Mouse (Mus musculus): ENCODE measurements around the gene Rdh16f2. TPM values are rescaled to one million over a fixed set of nuclear protein-coding genes. Genes with fewer than 3 reads are reported as not detected.
"Not testable (repeated sequence)": the region's sequence is repeated elsewhere in the genome, so short reads cannot be mapped to it uniquely, and the experiment has no call there.

The Rdh16f2 gene
- polyA plus RNA-seq, 1 experiment from 2014 or later, result 0.10 TPM

- Histone ChIP-seq H3K4me2 (ENCODE audit: low read depth, low read length) (no peak within 1 kb of the TSS), H3K36me3 (ENCODE audit: control insufficient read depth, insufficient read depth, low read length) (no peaks in the 10 kb centered on the region), H3K27me3 (ENCODE audit: control insufficient read depth, insufficient read depth, low read length) (no peaks in the 10 kb centered on the region), H3K4me3 (replicated peaks; ENCODE audit: low read length) (no peak within 1 kb of the TSS), H3K4me1 (ENCODE audit: control insufficient read depth, insufficient read depth, low read length) (no peaks in the 10 kb centered on the region; the same call in 1 of the 2 replicates), H3K9me3 (replicated peaks; ENCODE audit: control insufficient read depth, low read length) (no peaks in the 10 kb centered on the region), H3K9ac (ENCODE audit: low read length) (no peak within 1 kb of the TSS), H3K27ac (ENCODE audit: low read length) (no peak within 1 kb of the TSS)
- WGBS, result 86% methylated on average over 2 of the region's 2 CpGs
- ATAC-seq (ENCODE audit: insufficient read depth, low FRiP score), result no peak
Measured at GRCm38 (mm10) chr10:127898218-127898617, 31.9 kb downstream of the Rdh16f2 start, which contains the start of gene Sdr9c7. Gene Sdr9c7 (plus strand): TSS chr10:127898518.

- Histone ChIP-seq H3K27ac (ENCODE audit: low read length) (no peak overlapping the region), H3K4me1 (ENCODE audit: control insufficient read depth, insufficient read depth, low read length) (no peaks in the 10 kb centered on the region), H3K27me3 (ENCODE audit: control insufficient read depth, insufficient read depth, low read length) (no peaks in the 10 kb centered on the region), H3K9me3 (replicated peaks; ENCODE audit: control insufficient read depth, low read length) (no peaks in the 10 kb centered on the region), H3K9ac (ENCODE audit: low read length) (no peak overlapping the region), H3K36me3 (ENCODE audit: control insufficient read depth, insufficient read depth, low read length) (no peaks in the 10 kb centered on the region), H3K4me2 (ENCODE audit: low read depth, low read length) (no peak overlapping the region), H3K4me3 (replicated peaks; ENCODE audit: low read length) (no peak overlapping the region)
- peak; percentile 52; the same call in 1 of the 2 replicates for ATAC-seq (ENCODE audit: insufficient read depth, low FRiP score)
- WGBS, result 58% methylated on average over 5 of the region's 5 CpGs
Measured at GRCm38 (mm10) chr10:127899783-127900182, 33.5 kb downstream of the Rdh16f2 start.

- no peaks in the 10 kb centered on the region for H3K27me3 ChIP-seq (ENCODE audit: control insufficient read depth, insufficient read depth, low read length)
- peaks cover 3% of the 10 kb centered on the region; the same call in 1 of the 2 replicates for H3K4me1 ChIP-seq (ENCODE audit: control insufficient read depth, insufficient read depth, low read length)
- H3K4me3 ChIP-seq (replicated peaks; ENCODE audit: low read length), result no peak overlapping the region
- 0 out of 2 replicates have a peak, but pooled peaks have one; percentile 19 for ATAC-seq (ENCODE audit: insufficient read depth, low FRiP score)
- H3K9me3 ChIP-seq (replicated peaks; ENCODE audit: control insufficient read depth, low read length), result no peaks in the 10 kb centered on the region
- no peak overlapping the region for H3K27ac ChIP-seq (ENCODE audit: low read length)
- no peaks in the 10 kb centered on the region for H3K36me3 ChIP-seq (ENCODE audit: control insufficient read depth, insufficient read depth, low read length)
- WGBS, result 75% methylated on average over 4 of the region's 4 CpGs
- H3K4me2 ChIP-seq (ENCODE audit: low read depth, low read length), result no peak overlapping the region
- H3K9ac ChIP-seq (ENCODE audit: low read length), result no peak overlapping the region
Measured at GRCm38 (mm10) chr10:127901751-127902150, 35.5 kb downstream of the Rdh16f2 start.

GRCm38 (mm10) chr10:127903116-127903515 is 36.8 kb downstream of the Rdh16f2 start:
- H3K9me3 ChIP-seq (replicated peaks; ENCODE audit: control insufficient read depth, low read length), result no peaks in the 10 kb centered on the region
- 52% methylated on average over 1 of the region's 1 CpGs for WGBS
- H3K4me1 ChIP-seq (ENCODE audit: control insufficient read depth, insufficient read depth, low read length), result peaks cover 3% of the 10 kb centered on the region; the same call in 1 of the 2 replicates
- H3K4me3 ChIP-seq (replicated peaks; ENCODE audit: low read length), result no peak overlapping the region
- no peak for ATAC-seq (ENCODE audit: insufficient read depth, low FRiP score)
- no peak overlapping the region for H3K9ac ChIP-seq (ENCODE audit: low read length)
- no peak overlapping the region for H3K27ac ChIP-seq (ENCODE audit: low read length)
- no peaks in the 10 kb centered on the region for H3K36me3 ChIP-seq (ENCODE audit: control insufficient read depth, insufficient read depth, low read length)
- H3K27me3 ChIP-seq (ENCODE audit: control insufficient read depth, insufficient read depth, low read length), result no peaks in the 10 kb centered on the region
- H3K4me2 ChIP-seq (ENCODE audit: low read depth, low read length), result no peak overlapping the region

- no peak overlapping the region for H3K4me3 ChIP-seq (replicated peaks; ENCODE audit: low read length)
- peaks cover 3% of the 10 kb centered on the region; the same call in 1 of the 2 replicates for H3K4me1 ChIP-seq (ENCODE audit: control insufficient read depth, insufficient read depth, low read length)
- peak overlapping the region; percentile 80 for H3K27ac ChIP-seq (ENCODE audit: low read length)
- no peaks in the 10 kb centered on the region for H3K27me3 ChIP-seq (ENCODE audit: control insufficient read depth, insufficient read depth, low read length)
- H3K9me3 ChIP-seq (replicated peaks; ENCODE audit: control insufficient read depth, low read length), result no peaks in the 10 kb centered on the region
- ATAC-seq (ENCODE audit: insufficient read depth, low FRiP score), result peak; percentile 74
- WGBS, result 54% methylated on average over 7 of the region's 7 CpGs
- no peaks in the 10 kb centered on the region for H3K36me3 ChIP-seq (ENCODE audit: control insufficient read depth, insufficient read depth, low read length)
- no peak overlapping the region for H3K9ac ChIP-seq (ENCODE audit: low read length)
- no peak overlapping the region for H3K4me2 ChIP-seq (ENCODE audit: low read depth, low read length)
Measured at GRCm38 (mm10) chr10:127904718-127905446, 38.6 kb downstream of the Rdh16f2 start.

GRCm38 (mm10) chr10:127906138-127906537 is 39.9 kb downstream of the Rdh16f2 start:
- H3K27me3 ChIP-seq (ENCODE audit: control insufficient read depth, insufficient read depth, low read length), result no peaks in the 10 kb centered on the region
- no peak overlapping the region for H3K4me2 ChIP-seq (ENCODE audit: low read depth, low read length)
- no peak overlapping the region for H3K27ac ChIP-seq (ENCODE audit: low read length)
- no peak overlapping the region for H3K4me3 ChIP-seq (replicated peaks; ENCODE audit: low read length)
- ATAC-seq (ENCODE audit: insufficient read depth, low FRiP score), result no peak
- H3K9me3 ChIP-seq (replicated peaks; ENCODE audit: control insufficient read depth, low read length), result no peaks in the 10 kb centered on the region
- peaks cover 3% of the 10 kb centered on the region; the same call in 1 of the 2 replicates for H3K4me1 ChIP-seq (ENCODE audit: control insufficient read depth, insufficient read depth, low read length)
- no peak overlapping the region for H3K9ac ChIP-seq (ENCODE audit: low read length)
- WGBS, result 71% methylated on average over 2 of the region's 2 CpGs
- no peaks in the 10 kb centered on the region for H3K36me3 ChIP-seq (ENCODE audit: control insufficient read depth, insufficient read depth, low read length)

- Histone ChIP-seq H3K27me3 (ENCODE audit: control insufficient read depth, insufficient read depth, low read length) (no peaks in the 10 kb centered on the region), H3K4me3 (replicated peaks; ENCODE audit: low read length) (no peak overlapping the region), H3K4me1 (ENCODE audit: control insufficient read depth, insufficient read depth, low read length) (peaks cover 3% of the 10 kb centered on the region; the same call in 1 of the 2 replicates), H3K4me2 (ENCODE audit: low read depth, low read length) (no peak overlapping the region), H3K36me3 (ENCODE audit: control insufficient read depth, insufficient read depth, low read length) (no peaks in the 10 kb centered on the region), H3K9ac (ENCODE audit: low read length) (no peak overlapping the region), H3K27ac (ENCODE audit: low read length) (no peak overlapping the region), H3K9me3 (replicated peaks; ENCODE audit: control insufficient read depth, low read length) (no peaks in the 10 kb centered on the region)
- no peak for ATAC-seq (ENCODE audit: insufficient read depth, low FRiP score)
Measured at GRCm38 (mm10) chr10:127907386-127907951, 41.2 kb downstream of the Rdh16f2 start.

GRCm38 (mm10) chr10:127915578-127915977 is 49.3 kb downstream of the Rdh16f2 start:
- Histone ChIP-seq H3K27ac (ENCODE audit: low read length) (no peak overlapping the region), H3K4me2 (ENCODE audit: low read depth, low read length) (no peak overlapping the region), H3K9me3 (replicated peaks; ENCODE audit: control insufficient read depth, low read length) (no peaks in the 10 kb centered on the region), H3K9ac (ENCODE audit: low read length) (no peak overlapping the region), H3K36me3 (ENCODE audit: control insufficient read depth, insufficient read depth, low read length) (no peaks in the 10 kb centered on the region), H3K27me3 (ENCODE audit: control insufficient read depth, insufficient read depth, low read length) (no peaks in the 10 kb centered on the region), H3K4me1 (ENCODE audit: control insufficient read depth, insufficient read depth, low read length) (no peaks in the 10 kb centered on the region), H3K4me3 (replicated peaks; ENCODE audit: low read length) (no peak overlapping the region)
- WGBS, result 84% methylated on average over 1 of the region's 1 CpGs
- no peak for ATAC-seq (ENCODE audit: insufficient read depth, low FRiP score)

GRCm38 (mm10) chr10:127917183-127917582 is 50.9 kb downstream of the Rdh16f2 start:
- not testable (repeated sequence) for ATAC-seq (ENCODE audit: insufficient read depth, low FRiP score); H3K9ac ChIP-seq (ENCODE audit: low read length); H3K4me3 ChIP-seq (replicated peaks; ENCODE audit: low read length); H3K4me2 ChIP-seq (ENCODE audit: low read depth, low read length); H3K4me1 ChIP-seq (ENCODE audit: control insufficient read depth, insufficient read depth, low read length); H3K27ac ChIP-seq (ENCODE audit: low read length); H3K27me3 ChIP-seq (ENCODE audit: control insufficient read depth, insufficient read depth, low read length); H3K9me3 ChIP-seq (replicated peaks; ENCODE audit: control insufficient read depth, low read length); H3K36me3 ChIP-seq (ENCODE audit: control insufficient read depth, insufficient read depth, low read length)
- WGBS, result 82% methylated on average over 3 of the region's 3 CpGs
